Mouse (Mus musculus) kidney, adult 9 months (tissue): ENCODE data around the gene Col25a1.

Experiments used
- DNase-seq: peaks from one replicate; pipeline ENCODE4 v3.0.0; 2022

The Col25a1 gene

DNA sequence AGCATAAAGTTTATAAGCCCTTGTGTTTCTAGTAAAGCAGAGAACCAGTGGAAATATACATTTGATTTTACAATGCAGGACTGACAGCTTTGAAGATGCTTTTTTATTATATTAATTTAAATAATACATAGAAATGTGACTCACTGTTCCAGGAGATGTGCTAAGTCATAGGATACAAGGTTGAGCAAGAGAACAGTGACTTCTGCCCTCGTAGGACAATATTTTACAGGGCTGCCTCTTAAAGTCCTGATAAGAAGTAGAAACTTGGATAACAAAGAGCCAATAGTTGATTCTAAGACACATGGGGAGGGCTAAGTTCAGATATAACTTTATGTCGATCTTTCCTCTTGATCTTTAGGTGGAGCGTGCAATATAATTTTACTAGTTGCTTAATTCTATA is 124.8 kb downstream of the Col25a1 start:
- no peak for DNase-seq

DNA sequence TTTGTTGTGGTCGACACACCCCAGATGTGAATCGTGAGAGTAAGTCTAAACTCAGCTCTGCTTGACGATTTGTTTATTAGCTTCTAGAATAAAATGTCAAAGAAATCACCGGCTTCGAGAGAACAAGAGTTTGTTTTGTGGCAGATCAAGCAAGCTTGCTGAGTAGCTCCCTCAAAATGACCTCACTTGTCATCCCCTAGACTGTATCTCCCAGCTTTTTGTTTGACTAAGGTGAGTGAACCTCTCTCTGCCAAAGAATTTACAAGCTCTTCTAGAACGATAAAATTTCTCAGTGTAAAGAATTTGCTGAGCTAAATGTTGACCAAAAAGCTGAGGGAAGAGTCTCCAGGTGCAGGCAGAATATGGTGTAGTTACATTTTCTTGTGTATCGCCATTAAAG is 125.3 kb downstream of the Col25a1 start:
- DNase-seq, result no peak

DNA sequence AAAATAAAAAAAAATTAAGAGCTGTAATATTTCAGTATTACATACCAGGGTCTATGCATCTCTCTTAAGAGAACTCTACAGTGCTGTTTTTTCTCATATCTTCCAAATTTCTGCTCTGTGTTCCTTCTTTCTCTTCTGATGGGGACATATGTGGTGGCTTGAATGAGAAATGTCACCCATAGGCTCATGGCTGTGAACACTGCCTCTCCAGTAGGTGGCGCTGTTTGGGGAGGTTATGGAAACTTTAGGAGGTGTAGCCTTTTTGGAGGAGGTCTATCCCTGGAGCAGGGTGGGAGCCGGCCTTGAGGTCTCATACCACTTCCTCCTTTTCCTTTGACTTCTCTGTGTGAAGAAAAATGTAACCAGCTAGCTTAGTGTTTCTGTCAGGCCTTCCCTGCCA is 128.4 kb downstream of the Col25a1 start:
- no peak for DNase-seq

DNA sequence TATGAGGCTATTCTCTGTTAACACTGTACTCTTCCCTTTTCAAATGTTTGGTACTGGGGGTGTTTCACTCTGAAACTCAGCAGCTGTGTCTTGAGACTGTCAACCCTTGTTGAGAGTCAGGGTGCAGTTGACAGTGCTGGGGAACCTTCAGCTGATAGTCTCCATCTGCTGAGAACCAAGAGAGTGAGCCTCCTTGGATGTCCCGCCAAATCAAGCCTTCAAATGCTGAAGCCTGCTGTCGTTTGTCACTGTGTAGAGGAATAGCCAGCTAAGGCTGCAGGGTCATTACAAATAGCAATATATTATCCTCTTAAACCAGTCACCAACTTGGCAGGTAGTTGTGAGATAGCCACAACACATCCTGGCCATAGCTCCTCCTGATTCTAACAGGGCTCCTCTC is 129.0 kb downstream of the Col25a1 start:
- no peak for DNase-seq

DNA sequence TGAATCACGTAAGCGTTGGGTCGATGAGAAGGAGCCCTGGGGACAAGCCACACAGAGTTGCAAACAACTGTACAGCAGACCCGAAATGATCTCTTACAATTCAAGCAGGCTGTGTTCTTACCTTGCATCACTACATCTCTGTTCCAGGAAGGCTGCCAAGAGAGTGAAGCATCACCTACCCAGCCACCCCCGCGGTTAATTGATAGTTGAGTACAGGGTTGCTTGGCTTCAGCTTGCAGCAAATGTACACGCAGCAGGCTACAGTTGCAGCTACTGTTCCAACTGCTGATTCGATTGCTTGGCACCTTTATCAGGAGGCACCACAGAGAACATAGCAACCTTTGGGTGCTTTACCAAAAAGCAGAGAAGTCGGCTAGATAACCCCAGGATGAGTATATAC is 133.8 kb downstream of the Col25a1 start:
- no peak for DNase-seq

DNA sequence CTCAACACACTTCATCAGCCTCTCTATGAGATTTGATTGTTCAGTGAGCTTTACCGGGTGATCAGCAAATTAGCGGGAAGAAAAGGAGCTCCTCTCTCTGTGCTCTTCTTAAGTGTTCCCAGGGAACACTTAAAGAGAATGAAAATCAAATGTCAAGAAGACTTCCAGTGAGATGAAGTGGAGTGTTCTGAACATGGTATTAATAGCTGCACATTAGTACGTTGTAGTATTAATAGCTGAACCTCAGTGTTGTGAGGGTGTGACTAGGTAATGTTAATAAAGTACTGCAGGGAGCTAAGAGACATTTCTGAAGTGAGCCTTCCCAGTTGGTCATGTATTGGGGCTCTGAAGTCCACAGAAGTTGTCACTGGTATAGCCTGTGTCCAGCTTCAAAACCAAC is 139.2 kb downstream of the Col25a1 start:
- DNase-seq, result no peak

DNA sequence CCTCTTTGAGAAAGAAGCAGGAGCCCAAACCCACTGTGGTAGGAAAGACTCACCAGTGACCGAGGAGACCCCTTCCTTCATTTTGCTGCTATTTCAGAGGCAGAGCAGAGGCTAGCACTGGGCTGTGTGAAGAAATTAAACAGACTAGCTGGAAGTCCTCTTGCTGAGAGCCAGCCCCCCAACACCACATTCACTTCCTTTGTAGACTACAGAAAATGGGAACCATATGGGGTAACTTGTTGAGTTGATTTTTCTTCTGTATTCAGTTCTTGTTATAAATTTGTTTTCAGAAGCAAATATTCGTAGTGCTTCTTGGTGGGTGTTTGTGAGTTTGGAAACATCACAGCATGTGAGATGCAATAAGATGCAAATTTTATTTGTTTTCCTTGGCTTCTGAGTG is 142.6 kb downstream of the Col25a1 start:
- no peak for DNase-seq

DNA sequence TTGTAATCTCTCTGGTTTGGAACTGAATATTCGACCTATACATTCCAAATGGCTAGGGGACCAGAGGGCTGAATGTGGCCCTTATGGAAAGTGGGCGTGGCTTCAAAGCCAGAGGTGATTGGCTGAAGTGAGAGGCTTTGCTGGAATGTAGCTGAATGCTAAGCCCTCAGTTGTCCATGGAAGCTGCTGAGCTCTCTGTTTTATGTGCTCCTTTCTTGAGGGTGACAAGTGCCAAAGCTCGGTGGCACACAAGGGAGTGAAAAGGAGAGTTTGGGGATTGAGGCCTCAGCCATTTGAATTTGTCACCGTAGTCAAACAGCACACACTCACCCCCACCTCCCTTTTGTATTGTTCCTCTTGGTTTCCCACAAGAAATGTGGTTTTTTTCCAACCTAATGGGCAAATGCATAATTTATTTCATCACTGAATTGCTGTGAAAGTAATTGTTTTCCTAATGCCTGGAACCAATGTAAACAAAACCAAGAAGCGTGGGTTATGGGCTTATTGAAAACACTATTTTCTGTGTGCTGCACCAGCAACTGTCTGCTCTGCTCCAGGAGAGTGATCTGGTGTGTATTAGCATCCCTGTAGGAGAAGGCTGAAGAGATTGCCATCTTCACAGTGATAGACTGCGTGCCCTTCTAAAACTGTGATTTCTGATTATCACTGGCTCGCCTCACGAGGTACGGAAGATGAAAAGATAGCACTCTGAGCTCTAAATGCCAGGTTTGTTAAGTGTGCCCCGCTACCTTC is 147.2 kb downstream of the Col25a1 start:
- DNase-seq, result no peak

DNA sequence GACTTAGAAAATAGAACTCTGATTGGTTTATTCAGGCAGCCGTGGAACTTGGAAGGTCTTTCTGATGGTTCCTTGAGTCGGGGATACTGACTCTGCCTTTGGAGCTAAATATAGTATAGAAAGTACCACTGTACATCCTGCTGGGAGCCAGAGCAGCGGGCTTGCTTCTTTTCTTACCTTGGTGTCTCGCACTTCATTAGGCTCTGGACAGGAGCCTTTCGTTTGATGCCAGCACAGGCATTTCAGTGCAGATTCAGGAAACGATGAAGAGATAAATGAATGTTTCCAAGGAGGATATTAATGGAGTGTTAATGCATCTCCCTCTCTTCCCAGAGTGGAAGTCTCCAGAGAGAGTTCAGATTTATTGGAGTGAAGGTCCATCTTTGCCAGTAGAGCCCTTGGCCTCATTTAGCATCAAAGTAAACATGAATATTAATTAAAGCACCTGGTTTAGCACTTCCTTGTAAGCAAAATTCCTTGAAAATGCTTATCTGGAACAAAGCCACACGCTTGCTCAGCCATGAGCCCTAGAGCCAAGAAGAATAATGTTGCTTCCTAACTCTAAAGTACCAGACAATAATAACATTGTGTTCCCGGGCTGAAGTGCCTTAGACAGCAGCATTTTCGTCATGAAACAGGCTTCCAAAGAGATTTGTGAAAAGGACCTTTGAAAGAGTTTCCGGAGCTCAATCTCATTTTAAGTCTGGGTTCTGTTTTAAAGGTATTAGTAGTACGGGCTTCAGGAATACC is 151.9 kb downstream of the Col25a1 start:
- peak; percentile 3 for DNase-seq

DNA sequence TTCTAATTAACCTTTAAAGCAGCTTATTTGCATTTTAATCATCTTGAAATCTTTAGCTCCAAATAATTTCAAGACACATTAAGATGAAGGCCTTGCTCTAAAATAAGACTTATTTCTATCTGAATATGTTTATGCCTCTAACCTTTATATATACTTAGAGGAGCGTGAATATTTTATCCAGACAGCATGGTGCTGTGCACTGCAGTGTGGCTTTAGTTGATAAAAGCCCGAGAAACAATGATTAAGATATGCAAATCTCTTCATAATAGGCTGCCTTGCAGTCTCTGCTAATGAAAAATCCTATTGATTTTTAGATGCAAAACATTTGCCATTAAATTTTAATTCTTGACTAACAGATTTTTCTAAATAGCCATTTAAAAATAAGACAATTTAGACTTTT is 156.8 kb downstream of the Col25a1 start:
- DNase-seq, result no peak

DNA sequence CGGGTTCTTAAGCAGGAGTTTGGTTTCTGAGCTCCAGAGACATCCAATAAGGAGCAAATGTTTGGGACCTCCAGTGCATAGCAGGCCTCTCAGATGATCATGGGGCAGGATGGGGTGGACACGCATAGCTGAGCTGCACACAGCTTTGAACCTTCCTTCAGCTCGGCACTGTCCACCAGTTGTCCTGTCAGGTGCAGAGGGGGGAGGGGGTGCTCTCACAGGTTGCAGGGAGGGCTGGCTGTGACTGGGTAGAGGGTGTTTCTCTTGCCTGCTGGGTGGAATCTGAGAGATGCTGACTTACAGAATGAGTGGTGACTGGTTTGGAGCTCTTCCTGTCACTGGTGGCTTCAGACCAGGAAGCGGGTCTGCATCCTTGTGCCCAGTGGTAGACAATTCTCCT is 157.5 kb downstream of the Col25a1 start:
- no peak for DNase-seq

DNA sequence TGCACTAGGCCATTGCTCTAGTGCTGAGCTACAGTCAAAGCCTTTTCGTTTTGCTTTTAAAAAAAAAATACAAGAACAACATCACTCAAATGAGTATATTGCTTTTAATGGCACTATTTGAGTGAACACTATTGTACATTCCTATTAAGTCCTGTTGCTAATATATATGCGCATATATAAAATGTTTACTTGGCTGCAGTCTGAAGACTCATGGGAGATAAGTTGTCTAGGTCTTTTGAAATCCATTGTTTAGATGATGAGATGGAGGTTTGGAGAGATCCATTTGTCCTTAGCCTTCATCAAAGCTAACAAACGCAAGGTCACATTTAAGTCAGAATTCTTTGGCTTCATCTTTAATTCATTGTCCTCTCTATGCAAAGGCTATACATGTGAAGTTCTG is 157.9 kb downstream of the Col25a1 start:
- DNase-seq, result no peak

DNA sequence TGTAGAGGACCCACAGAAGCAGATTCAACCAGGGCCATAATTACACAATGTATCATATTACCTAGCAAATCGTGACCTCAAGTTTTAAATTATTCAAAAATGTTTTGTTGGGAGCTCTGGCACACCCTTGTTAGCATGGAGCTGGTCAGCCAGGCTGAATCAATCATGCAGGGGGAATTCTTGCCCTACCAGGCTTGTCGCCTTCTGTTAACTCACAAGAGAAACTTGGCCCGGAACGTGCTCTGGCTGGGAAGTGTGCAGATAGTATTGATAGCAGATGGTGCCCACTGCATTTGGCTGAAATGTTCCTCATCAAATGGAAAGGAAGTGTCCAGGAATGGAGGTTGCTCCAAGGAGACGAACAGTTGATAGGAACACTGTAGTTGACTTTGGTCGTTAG is 158.9 kb downstream of the Col25a1 start:
- peak; percentile 3 for DNase-seq

DNA sequence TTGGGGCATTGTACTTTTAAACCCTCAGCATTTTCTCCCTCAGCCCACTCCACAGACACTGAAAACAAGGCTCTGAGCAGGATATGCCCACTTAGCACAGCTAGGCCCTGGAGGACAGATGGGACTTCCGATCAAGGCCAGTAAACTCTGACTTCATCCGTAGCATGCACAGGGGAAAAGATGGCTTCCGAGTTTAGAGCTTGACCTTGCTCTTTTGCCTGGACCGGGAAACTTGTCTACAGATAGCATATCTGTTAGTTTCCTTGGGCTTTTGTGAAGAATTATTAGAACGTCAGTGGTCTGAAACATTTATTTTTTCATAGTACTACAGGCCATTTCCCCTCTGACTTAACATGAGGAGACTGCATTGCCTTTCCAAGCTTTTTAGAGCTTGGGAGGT is 159.4 kb downstream of the Col25a1 start:
- DNase-seq, result no peak

DNA sequence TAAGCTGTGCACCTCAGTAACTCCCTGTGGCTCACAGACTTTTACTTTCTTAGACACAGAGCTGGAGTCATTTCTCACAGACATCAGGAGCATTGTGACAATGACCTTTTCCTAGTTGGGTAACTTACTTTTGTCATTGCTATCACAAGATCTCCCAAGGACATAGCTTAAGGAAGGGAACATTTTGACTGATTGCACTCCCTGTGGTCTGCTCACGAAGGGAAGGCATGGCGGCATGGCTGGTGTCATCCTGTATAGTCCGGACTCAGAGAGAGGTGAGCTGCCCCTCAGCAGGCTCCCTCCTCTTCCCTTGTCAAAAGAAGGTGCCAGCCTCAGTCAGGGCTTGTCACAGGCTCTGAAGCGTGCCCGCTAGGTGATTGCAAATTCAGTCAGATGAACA is 160.6 kb downstream of the Col25a1 start:
- no peak for DNase-seq

DNA sequence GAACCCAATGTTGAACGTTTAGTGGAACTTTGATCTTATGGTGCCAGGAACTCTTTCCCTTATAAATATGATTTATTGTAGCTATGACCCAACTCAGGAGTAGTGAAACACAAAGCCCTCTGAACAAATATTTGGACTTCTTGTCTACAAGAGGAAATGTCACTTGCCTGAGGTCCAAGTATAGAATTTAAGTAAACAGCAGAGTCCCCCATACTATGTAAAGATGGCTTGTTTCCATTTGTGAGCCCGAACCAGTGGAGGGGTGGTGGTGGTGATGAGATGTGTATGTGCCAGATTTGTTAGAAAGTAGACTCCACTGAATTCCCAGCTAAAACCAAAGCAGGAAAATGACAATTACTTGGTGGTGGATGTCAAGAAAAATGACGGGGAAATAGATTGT is 169.2 kb downstream of the Col25a1 start:
- no peak for DNase-seq

DNA sequence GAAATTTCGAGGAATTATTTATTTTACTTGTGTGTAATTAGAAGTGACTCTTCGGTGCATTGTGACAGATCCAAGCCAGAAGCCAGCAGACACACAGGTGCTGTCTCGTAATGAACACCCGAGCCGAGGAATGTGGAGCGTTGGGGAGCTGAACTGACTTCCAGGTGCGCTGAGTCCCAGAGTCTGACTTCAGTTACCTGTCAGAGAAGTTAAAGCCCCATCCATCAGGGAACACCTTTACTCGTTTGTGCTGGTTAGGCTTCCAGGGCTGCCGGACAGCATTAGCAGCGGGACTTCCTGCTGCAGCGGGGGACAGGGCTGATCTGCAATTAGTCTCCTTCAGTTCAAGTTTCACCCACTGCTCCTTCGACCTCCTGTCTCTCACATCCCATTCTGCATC is 172.3 kb downstream of the Col25a1 start:
- DNase-seq, result no peak

DNA sequence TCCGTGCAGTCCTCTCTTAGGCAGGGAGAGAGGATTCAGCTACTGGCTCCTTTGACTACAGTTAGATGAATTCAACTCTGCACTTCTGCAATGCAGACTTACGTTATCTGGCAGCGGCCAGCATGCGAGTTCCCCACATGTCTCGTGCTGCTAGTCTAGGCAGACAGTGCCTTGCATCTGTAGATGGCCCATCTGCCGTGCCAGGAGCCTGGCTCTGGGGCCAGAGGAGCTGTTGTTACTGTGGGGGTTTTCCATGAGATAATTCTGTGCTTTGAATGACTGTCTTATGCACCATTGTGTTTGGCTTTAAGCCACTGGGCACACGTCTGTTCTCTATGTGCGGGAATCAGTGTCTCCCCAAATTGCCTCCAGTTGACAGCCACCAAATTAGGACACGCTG is 173.5 kb downstream of the Col25a1 start:
- DNase-seq, result no peak

DNA sequence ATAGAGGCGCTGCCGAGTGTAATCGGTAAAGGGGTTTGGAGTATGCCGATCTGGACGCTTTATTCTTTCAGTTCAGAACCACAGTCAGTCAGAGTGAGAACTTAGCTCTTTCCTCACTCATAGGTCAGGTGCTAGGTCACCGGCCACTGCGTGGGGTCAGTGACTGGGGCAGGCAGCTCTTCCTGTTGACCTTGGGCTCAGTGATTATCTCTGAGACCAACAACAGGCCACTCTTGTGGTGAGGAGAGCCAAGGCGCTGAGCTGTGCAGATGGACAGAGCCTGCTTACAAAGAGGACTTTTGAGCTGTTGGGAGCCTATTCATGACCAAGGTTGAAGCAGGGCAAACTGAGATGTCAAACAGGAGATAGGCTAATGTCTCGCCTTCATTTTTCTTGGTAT is 174.4 kb downstream of the Col25a1 start:
- no peak for DNase-seq

DNA sequence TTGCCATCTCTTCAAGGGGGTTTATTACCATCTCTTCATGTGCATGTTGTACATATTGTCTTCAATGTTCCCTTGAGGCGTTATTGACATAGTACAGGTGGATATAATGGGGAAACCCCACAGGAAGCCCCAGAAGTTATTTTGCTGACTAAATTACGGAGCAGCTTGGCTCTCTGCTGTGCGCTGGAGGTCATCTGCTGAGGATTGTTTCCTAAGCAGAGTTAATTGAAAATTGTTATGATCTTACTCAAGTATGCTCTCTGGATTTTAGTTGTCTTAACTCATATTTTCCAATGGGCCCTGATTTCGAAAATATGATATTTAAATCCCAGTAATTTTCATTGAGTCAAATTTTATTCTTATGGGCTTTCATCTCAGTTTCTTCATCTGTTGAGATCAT is 178.0 kb downstream of the Col25a1 start:
- DNase-seq, result no peak

DNA sequence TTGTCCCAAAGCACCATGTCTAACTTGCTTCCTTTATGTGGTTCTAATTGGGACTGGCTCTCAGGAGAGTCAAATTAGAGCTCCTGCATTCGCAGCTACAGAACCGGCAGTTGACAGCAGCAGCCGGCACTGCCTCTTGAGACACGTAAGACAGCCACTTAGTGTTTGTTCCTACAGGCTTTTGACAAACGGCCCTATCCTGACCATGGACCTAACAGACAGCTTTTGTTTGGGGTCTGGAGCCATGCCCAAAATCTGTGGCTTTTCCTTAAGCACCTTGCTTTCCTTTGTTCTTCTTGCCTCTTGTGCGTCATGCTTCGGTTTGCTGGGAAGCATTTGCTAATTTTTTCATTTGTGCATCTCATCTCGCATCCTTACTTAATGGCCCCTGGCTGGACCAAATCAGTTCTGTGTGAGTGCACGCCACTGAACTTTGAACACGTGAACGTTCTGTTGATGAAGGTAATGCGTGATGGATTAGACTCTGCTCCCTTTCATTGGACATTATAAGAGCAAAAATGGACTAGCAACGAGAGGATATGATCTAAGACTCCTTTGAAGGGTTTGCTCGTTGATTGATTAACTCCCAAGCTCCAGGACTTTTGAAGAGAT is 179.5 kb downstream of the Col25a1 start:
- peak; percentile 67 for DNase-seq

DNA sequence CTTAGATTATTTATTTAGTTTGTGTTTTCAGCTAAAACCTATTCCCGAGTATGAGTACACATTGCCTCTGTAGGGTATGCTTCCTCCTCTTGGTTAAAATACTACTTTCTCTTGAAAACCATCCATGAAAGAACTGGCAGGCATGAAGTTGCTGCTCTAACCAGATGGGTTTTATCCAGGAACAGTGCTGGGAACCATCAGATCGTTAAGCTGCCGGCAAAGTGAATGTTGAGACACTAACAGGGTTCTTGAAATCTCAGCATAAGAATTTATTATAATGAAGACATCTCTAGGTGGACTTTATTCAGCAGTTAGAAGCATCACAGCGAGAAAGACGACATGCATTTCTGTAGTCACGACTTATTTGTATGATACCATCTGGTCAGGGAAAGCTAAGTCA is 181.9 kb downstream of the Col25a1 start:
- no peak for DNase-seq

DNA sequence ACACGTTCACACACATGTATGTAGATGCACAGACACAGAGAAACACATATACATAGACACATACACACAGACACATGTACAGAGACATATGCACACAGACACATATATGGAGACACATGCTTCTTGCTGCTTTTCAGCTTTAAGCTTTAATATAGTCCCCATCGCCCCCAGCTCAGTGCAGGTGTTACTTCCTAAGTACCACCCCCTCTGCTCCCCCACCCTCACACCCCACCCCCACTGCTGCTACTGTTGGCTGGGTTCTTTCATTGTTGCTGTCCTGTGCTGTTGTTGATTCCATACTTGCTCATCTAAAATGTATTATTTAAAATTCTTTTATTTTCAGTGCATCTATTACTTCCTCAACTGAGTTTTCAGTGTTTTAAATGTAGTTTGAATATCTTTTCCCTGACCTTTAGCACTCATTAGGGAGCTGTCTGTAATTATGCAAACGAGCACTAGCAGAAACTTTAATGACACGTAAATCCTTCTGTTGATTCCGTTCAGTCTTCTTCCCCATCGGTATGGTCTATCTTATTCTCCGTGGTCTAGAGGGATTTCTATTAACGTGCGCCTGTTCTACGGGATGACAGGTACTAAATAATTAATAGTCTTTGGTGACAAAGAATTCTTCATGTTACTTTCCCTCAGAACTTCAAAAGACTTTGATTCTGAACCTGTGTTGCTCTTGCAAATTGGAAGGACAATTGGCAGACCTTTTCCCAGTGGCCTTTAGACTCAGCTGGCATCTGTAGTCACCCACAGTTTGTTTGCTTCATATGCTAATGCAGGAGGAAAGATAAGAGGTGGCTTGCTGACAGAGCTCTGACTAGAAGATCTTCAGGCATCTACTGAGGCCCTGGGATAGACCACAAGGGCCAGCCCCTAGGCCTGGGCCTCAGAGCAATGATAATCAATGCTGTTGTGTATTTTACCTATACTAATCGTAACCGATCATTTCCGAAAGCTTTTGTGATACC is 196.0 kb downstream of the Col25a1 start:
- DNase-seq, result no peak
